Mouse (Mus musculus) cerebellum, postnatal 14 days (tissue): Measurements from ENCODE around the gene Olfr1441.

Experiments
- DNase-seq, 2 experiments: peaks; one replicate each; pipeline ENCODE4 v3.0.0; 2021; ENCODE audit warnings: mixed read lengths in 2 of 2

Olfr1441 gene

DNA sequence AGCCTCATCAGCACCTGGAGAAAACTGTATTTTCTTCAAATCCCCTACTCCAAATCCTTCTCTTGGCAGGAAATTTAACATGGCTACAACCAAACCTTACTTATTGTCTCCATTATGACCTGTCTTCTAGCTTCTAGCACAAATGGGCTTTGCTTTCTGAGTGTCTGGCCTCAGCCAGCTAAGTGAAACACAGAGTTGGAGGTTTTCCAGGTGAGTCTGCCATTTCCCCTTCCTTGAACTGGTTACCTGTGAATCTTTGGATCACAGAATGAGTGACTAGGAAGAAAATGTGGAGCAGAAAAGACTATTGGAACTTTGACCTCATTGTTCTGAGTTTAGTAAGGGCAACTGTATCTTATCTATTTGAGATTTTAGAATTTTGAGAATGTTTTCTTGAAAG, at the start of gene Olfr1441:
TSS of gene Olfr1441 (plus strand) at position 73 of the 400 bp plus-strand sequence.
- no peak for DNase-seq

DNA sequence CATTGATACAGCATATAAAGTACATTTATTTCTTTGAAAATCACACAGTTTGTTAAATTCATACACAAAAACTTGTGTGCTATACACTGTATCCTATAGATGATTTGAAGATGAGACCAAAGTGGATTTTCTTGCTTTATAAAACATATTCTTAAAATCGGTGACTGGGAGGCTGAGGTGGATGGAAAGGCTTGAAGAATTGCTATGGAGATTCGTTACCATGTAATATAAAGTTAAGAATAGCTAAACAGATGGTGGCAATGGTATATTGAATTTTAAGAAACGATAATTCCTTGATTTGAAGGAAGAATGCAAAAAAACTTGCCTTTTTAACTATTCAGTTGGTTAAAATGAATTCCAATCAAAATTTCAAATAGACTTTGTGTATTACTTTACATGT, 44.2 kb upstream of the Olfr1441 start:
- DNase-seq = no peak

DNA sequence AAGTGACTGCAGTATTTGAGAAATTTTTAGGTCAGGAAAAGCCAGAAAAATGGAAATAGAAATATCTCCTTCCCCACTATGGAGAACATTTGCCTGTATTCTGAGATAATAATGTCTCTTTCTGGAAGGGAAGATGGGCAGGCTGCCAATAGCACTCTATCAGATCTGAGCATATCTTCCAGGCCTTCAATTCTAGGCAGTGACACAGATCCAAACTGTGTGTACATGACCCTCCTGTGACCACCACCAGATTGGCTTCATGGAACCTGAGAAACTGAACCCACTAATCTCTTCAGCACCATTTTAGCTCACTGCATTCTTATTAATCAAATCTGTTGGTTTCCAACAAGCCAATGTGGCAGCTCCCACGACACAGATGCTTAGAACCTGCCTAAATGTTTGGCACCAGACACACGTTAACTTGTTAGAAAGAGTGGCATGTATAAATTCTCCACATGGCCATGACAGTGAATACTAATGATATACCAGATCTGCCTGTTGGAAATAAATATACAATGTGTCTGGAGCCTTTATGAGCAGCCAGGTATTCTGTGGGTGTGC, 42.7 kb upstream of the Olfr1441 start:
- DNase-seq = peak; percentile 19 to 41

- no peak for DNase-seq
Measured at GRCm38 (mm10) chr19:12386979-12387378, 30.3 kb upstream of the Olfr1441 start, which contains the start of gene Olfr1440. Gene Olfr1440, plus strand, starts transcription at chr19:12387279.

GRCm38 (mm10) chr19:12413737-12414136, 3.5 kb upstream of the Olfr1441 start:
- DNase-seq = no peak

GRCm38 (mm10) chr19:12418312-12418711, 1.1 kb downstream of the Olfr1441 start:
- no peak for DNase-seq

DNA sequence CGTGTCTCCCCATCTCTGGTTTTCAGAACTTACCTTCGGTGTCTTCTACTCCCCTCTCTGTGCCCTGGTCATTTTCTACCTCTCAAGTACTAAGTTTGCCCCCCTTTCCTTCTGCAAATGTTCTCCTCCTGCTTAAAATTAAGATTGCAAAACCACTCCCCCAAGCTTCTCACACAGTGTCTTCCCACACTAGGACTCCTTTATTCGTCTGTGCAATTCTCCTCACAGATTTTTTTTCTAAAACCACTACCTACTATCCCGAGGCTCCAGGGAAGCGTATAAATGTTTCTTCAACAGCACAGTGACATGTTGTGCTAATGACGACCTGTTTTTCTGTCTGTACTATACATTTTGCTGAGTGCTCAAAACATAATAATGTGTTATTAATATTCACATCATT, 3.3 kb downstream of the Olfr1441 start:
- DNase-seq = no peak

GRCm38 (mm10) chr19:12421680-12422079, 4.4 kb downstream of the Olfr1441 start:
- no peak for DNase-seq

- DNase-seq = no peak
Measured at GRCm38 (mm10) chr19:12427101-12427500, 9.9 kb downstream of the Olfr1441 start.

DNA sequence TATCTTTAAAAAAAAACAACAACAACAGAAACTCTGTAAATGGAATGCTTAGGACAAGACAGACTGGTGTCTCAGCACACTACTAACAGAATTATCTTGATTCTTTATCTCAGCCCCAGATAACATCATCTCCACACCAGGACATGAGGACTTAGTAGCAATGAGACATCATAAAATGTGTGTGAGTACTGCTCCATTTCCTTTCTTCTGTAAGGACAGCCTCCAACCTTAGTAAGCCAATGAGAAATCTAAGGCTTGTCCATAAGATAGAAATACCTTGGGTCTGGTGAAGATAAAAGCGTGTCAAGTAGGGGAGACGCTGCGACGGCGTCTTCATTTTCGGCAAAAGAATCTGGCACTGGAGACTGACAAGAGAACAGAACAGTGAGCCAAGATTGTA, 10.4 kb downstream of the Olfr1441 start, which contains the start of gene Pfpl:
TSS of gene Pfpl (plus strand) at position 301 of the 400 bp plus-strand sequence.
- DNase-seq = no peak

- DNase-seq = peak; percentile 21 to 25
Measured at GRCm38 (mm10) chr19:12433033-12433432, 15.8 kb downstream of the Olfr1441 start.

DNA sequence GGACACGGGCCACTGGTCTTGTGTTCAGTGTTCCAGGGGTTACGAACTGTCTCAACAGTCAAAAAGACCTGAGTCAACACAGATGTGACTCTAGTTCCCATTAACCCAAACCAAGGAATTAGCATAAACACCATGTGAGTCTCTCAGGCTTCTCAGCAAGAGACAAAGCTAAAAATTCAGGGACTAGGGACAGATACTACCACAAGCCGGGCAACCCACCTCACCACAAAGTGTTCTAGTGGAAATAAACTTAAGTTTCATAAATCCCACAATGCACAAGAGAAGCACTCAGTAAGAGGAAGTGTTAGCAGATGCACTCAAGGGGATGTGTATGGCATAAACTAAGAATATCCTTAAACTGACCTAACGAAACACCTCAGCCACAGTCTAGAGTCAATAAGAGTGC, 17.8 kb downstream of the Olfr1441 start:
- DNase-seq = no peak

GRCm38 (mm10) chr19:12435750-12436524, 18.7 kb downstream of the Olfr1441 start:
- DNase-seq = no peak

GRCm38 (mm10) chr19:12439581-12439980, 22.3 kb downstream of the Olfr1441 start:
- no peak for DNase-seq

DNA sequence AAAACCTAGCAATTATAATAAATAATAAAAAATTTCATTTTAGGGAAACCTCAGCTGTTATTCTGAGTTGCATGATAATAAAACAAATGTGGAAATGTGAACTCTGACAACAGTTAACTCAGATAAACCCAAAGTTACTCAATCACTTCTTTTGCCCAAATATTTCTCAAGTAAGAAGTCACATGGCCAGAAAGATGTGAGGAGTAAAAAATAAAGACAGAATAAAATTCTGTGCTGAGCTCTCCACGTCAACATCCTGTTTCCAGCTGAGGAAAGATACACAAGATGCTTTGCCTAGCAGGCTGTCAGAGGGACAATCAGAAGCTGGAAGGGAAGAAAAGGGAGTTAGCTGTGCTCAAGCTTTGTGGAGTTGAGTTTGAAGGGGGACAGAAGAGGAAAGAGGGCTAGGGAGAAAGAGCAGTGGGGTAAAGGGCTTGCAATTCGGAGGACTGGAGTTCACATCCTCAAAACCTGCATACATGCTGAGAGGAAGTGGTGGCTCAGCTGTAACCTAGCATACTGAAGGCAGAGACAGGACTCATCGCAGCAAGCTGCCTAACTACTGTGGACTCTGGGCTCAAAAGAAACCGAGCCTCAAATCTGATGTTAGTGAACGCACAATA, 23.0 kb downstream of the Olfr1441 start:
- no peak for DNase-seq

DNA sequence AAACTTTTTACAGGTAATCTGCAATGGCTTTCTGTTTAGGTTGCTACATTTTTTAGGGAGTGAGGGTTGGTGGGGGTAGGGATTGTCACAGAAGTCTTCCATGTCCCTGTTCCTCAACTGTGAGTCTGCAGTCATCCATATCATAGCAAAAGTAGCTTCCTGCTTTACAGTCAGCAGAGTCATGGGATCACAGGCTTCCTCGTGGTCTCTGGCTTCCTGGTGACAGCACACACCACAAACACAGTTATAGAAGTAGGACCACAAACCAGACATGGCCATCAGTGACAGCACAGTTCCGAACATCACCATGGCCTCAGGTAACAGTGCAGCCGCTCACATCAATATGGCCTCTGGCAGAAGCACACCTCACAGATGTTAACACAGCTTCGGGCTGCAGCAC, 25.3 kb downstream of the Olfr1441 start:
- no peak for DNase-seq

DNA sequence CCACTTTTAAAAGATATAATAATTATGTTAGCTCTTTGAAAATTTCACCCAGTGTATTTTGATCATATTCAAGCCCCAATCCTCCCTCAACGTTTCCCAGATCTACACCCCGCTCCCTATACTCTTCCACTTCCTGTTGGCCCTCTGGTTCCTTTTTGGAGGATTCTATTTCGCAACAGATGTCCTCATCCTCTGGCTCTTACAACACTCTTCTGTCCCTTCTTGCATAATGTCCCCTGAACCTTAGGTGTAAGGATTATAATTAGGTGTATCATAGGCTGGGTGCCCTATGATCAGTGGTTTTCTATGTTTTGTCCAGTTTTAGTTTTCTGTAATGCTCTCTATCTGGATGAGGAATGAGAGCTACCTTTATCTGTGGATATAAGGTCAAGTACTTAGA, 27.8 kb downstream of the Olfr1441 start:
- DNase-seq = no peak

DNA sequence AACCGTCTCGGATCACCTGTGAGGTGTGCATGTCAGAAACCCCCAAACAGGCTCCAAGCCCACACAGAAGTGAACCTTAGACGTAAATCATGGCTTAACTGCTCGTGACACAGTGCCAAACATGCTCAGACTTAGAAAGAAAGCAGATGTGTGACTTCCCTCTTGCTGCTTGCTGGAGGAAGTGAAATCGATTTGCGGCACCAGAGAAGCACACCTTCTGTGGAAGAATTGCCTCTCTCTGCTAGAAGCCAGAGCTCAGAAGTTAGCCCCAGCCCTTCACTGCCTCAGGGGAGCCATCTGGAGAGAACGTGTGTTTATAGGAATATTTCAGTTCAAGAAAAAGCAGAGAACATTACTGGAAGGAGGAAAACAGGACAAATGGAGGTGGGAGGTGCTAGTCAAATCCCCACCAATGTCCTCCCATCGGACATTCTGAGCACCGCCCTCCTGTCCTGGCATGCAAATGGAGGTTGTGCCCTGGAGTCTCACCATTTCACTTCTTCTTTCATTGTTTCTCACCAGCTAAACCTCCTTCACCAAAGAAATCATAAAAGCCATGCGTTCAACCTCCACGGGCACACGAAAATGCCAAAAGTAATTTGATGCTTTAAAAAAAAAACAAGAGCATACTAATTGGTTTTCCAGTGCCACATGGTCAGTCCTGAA, 40.3 kb downstream of the Olfr1441 start:
- DNase-seq = no peak

- DNase-seq = no peak
Measured at GRCm38 (mm10) chr19:12459516-12459915, 42.3 kb downstream of the Olfr1441 start.

DNA sequence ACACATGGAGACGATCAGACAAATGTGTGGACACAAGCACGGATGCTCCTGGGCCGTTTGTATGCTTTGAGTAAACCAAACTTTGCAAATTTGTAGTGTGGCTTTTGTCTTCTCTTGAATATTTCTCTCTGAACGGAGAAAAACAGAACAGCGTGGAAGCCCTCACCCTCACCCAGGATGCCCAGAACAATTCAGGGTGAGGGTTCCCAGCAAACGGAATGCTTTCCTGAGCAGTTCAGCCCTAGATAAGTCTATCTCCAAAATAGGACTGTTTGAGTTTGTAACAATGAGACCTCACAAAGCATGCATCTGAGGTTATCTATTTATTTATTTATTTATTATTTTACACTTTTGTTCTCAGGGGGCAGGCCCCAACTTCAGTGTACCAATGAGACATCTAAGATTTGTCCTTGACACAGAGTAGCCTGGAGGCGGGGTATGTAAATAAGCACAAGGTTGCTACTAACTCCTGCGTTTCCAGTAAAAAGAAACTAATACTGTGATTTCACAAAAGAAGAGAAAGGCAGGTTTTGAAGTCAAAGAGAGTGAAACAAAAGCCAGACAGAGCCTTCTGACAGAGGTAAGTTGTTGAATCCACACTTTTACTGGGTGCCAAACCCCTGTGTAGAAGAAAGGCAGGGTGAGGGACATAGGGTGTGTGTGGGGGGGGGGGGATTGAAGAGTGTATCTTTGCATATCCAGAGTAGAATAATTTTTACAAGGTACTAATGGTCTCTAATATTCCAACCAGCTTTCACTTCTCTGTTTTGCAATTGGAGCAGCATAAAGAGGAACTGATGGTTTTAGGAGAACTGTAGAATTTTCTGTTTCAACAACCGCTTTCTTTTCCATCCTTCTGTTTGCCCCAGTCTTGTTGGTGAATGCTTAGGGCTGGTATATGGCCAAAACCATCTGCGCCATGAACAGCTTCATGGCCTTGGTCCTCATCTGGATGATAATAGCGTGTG, 43.3 kb downstream of the Olfr1441 start, which contains the start of gene Mpeg1:
TSS of gene Mpeg1 (plus strand) at position 498 of the 968 bp plus-strand sequence.
- DNase-seq = no peak

- no peak for DNase-seq
Measured at GRCm38 (mm10) chr19:12462851-12463721, 45.9 kb downstream of the Olfr1441 start.
